Mouse (Mus musculus): ENCODE measurements around the gene Ccdc58. TPM values are rescaled to one million over a fixed set of nuclear protein-coding genes. Genes with fewer than 3 reads are reported as not detected.
A peak's percentile ranks its signal among the peaks of the same experiment; 100 is the strongest.
"Not testable (repeated sequence)": the region's sequence is repeated elsewhere in the genome, so short reads cannot be mapped to it uniquely, and the experiment has no call there.

Ccdc58 gene
- 76.5 and 76.8 TPM in 2 replicates for polyA plus RNA-seq (2016; fragmentation: Nextera tagmentation; extraction: Ambion mirVana)

- under 1% methylated on average over 78 of the region's 81 CpGs for WGBS
- H3K4me2 ChIP-seq: peak within 1 kb of the TSS; percentile 71
- no peaks in the 10 kb centered on the region for H3K36me3 ChIP-seq (replicated peaks)
- H3K4me3 ChIP-seq (replicated peaks): peak within 1 kb of the TSS; percentile 75
- H3K9ac ChIP-seq: peak within 1 kb of the TSS; percentile 81
- H3K27me3 ChIP-seq: no peaks in the 10 kb centered on the region
- H3K27ac ChIP-seq: peak within 1 kb of the TSS; percentile 99
- peaks cover 21% of the 10 kb centered on the region for H3K4me1 ChIP-seq
- ATAC-seq (ENCODE audit: low FRiP score): peak; percentile 95
- H3K9me3 ChIP-seq: no peaks in the 10 kb centered on the region
Observed at GRCm38 (mm10) chr16:36071450-36072379, at the start of gene Ccdc58, which contains the start of gene Fam162a. Ccdc58 (plus strand) TSS chr16:36071685. Fam162a (minus strand) TSS chr16:36071594.

GRCm38 (mm10) chr16:36028120-36028519, 43.4 kb upstream of the Ccdc58 start:
- WGBS: 91% methylated on average over 1 of the region's 2 CpGs
- peaks cover 49% of the 10 kb centered on the region for H3K36me3 ChIP-seq (replicated peaks)

GRCm38 (mm10) chr16:36040640-36041624, 30.6 kb upstream of the Ccdc58 start, which contains the start of gene Wdr5b:
Wdr5b (plus strand) TSS chr16:36041190.
- no peaks in the 10 kb centered on the region for H3K9me3 ChIP-seq
- WGBS: 2% methylated on average over 39 of the region's 39 CpGs
- peak within 1 kb of the TSS; percentile 73 for H3K4me2 ChIP-seq
- H3K4me1 ChIP-seq: peaks cover 18% of the 10 kb centered on the region
- peak within 1 kb of the TSS; percentile 63 for H3K4me3 ChIP-seq (replicated peaks)
- H3K9ac ChIP-seq: peak within 1 kb of the TSS; percentile 72
- peak within 1 kb of the TSS; percentile 66 for H3K27ac ChIP-seq
- H3K27me3 ChIP-seq: no peaks in the 10 kb centered on the region
- peak; percentile 96 for ATAC-seq (ENCODE audit: low FRiP score)
- H3K36me3 ChIP-seq (replicated peaks): peaks cover 34% of the 10 kb centered on the region

More at GRCm38 (mm10) chr16:36028120-36028519, 43.4 kb upstream of the Ccdc58 start:
- not testable (repeated sequence) for H3K4me3 ChIP-seq (replicated peaks); H3K27me3 ChIP-seq; H3K9me3 ChIP-seq; H3K4me1 ChIP-seq; H3K27ac ChIP-seq; ATAC-seq (ENCODE audit: low FRiP score); H3K9ac ChIP-seq; H3K4me2 ChIP-seq

GRCm38 (mm10) chr16:36041625-36042020, 29.9 kb upstream of the Ccdc58 start:
- Histone ChIP-seq H3K27me3 (no peaks in the 10 kb centered on the region), H3K4me1 (peaks cover 18% of the 10 kb centered on the region), H3K9ac (peak overlapping the region; percentile 72), H3K4me3 (replicated peaks) (peak overlapping the region; percentile 63), H3K4me2 (peak overlapping the region; percentile 73), H3K36me3 (replicated peaks) (peaks cover 39% of the 10 kb centered on the region), H3K27ac (peak overlapping the region; percentile 66), H3K9me3 (no peaks in the 10 kb centered on the region)
- 31% methylated on average over 11 of the region's 11 CpGs for WGBS
- ATAC-seq (ENCODE audit: low FRiP score): no peak

- H3K4me3 ChIP-seq (replicated peaks): no peak overlapping the region
- H3K27ac ChIP-seq: no peak overlapping the region
- H3K9ac ChIP-seq: no peak overlapping the region
- peaks cover 18% of the 10 kb centered on the region for H3K4me1 ChIP-seq
- 89% methylated on average over 10 of the region's 10 CpGs for WGBS
- no peak for ATAC-seq (ENCODE audit: low FRiP score)
- no peaks in the 10 kb centered on the region for H3K27me3 ChIP-seq
- peaks cover 52% of the 10 kb centered on the region for H3K36me3 ChIP-seq (replicated peaks)
- H3K9me3 ChIP-seq: no peaks in the 10 kb centered on the region
- no peak overlapping the region for H3K4me2 ChIP-seq
Observed at GRCm38 (mm10) chr16:36043073-36043472, 28.4 kb upstream of the Ccdc58 start.

- peaks cover 18% of the 10 kb centered on the region for H3K4me1 ChIP-seq
- no peak overlapping the region for H3K4me3 ChIP-seq (replicated peaks)
- H3K9ac ChIP-seq: no peak overlapping the region
- no peak for ATAC-seq (ENCODE audit: low FRiP score)
- H3K4me2 ChIP-seq: no peak overlapping the region
- H3K9me3 ChIP-seq: no peaks in the 10 kb centered on the region
- H3K36me3 ChIP-seq (replicated peaks): peaks cover 61% of the 10 kb centered on the region
- H3K27ac ChIP-seq: no peak overlapping the region
- 83% methylated on average over 4 of the region's 4 CpGs for WGBS
- H3K27me3 ChIP-seq: no peaks in the 10 kb centered on the region
Observed at GRCm38 (mm10) chr16:36043964-36044363, 27.5 kb upstream of the Ccdc58 start.

- H3K4me1 ChIP-seq: peaks cover 1% of the 10 kb centered on the region
Observed at GRCm38 (mm10) chr16:36047538-36047937, 23.9 kb upstream of the Ccdc58 start.

GRCm38 (mm10) chr16:36051491-36051890, 20.0 kb upstream of the Ccdc58 start:
- H3K9ac ChIP-seq: no peak overlapping the region
- no peaks in the 10 kb centered on the region for H3K9me3 ChIP-seq
- H3K36me3 ChIP-seq (replicated peaks): peaks cover 66% of the 10 kb centered on the region
- no peak overlapping the region for H3K4me3 ChIP-seq (replicated peaks)
- no peaks in the 10 kb centered on the region for H3K4me1 ChIP-seq
- no peak overlapping the region for H3K27ac ChIP-seq
- no peaks in the 10 kb centered on the region for H3K27me3 ChIP-seq
- no peak for ATAC-seq (ENCODE audit: low FRiP score)
- no peak overlapping the region for H3K4me2 ChIP-seq
- 87% methylated on average over 6 of the region's 6 CpGs for WGBS

More at GRCm38 (mm10) chr16:36047538-36047937, 23.9 kb upstream of the Ccdc58 start:
- WGBS: 91% methylated on average over 4 of the region's 4 CpGs
- H3K4me2 ChIP-seq: no peak overlapping the region
- H3K9ac ChIP-seq: no peak overlapping the region
- ATAC-seq (ENCODE audit: low FRiP score): no peak
- H3K9me3 ChIP-seq: no peaks in the 10 kb centered on the region
- H3K27ac ChIP-seq: no peak overlapping the region
- H3K27me3 ChIP-seq: no peaks in the 10 kb centered on the region
- peaks cover 90% of the 10 kb centered on the region for H3K36me3 ChIP-seq (replicated peaks)
- no peak overlapping the region for H3K4me3 ChIP-seq (replicated peaks)

GRCm38 (mm10) chr16:36053524-36054275, 17.8 kb upstream of the Ccdc58 start:
- ATAC-seq (ENCODE audit: low FRiP score): no peak
- Histone ChIP-seq H3K9me3 (no peaks in the 10 kb centered on the region), H3K9ac (no peak overlapping the region), H3K36me3 (replicated peaks) (peaks cover 44% of the 10 kb centered on the region), H3K27me3 (no peaks in the 10 kb centered on the region), H3K4me2 (no peak overlapping the region), H3K27ac (no peak overlapping the region), H3K4me1 (no peaks in the 10 kb centered on the region), H3K4me3 (replicated peaks) (no peak overlapping the region)
- 91% methylated on average over 6 of the region's 6 CpGs for WGBS

- no peak for ATAC-seq (ENCODE audit: low FRiP score)
- Histone ChIP-seq H3K9ac (no peak overlapping the region), H3K4me2 (no peak overlapping the region), H3K27me3 (no peaks in the 10 kb centered on the region), H3K4me3 (replicated peaks) (no peak overlapping the region), H3K36me3 (replicated peaks) (peaks cover 32% of the 10 kb centered on the region), H3K4me1 (no peaks in the 10 kb centered on the region), H3K27ac (no peak overlapping the region), H3K9me3 (no peaks in the 10 kb centered on the region)
- 93% methylated on average over 8 of the region's 8 CpGs for WGBS
Observed at GRCm38 (mm10) chr16:36054920-36055319, 16.6 kb upstream of the Ccdc58 start.

- Histone ChIP-seq H3K36me3 (replicated peaks) (peaks cover 19% of the 10 kb centered on the region), H3K4me2 (no peak overlapping the region), H3K9ac (no peak overlapping the region), H3K4me3 (replicated peaks) (no peak overlapping the region), H3K4me1 (no peaks in the 10 kb centered on the region), H3K27me3 (no peaks in the 10 kb centered on the region), H3K27ac (no peak overlapping the region), H3K9me3 (no peaks in the 10 kb centered on the region)
- 85% methylated on average over 11 of the region's 11 CpGs for WGBS
- no peak for ATAC-seq (ENCODE audit: low FRiP score)
Observed at GRCm38 (mm10) chr16:36056416-36056815, 15.1 kb upstream of the Ccdc58 start.
